Mouse (Mus musculus): Measurements from ENCODE around the gene Olfr365. TPM values are rescaled to one million over a fixed set of nuclear protein-coding genes. Genes with fewer than 3 reads are reported as not detected.

Gene Olfr365
- total RNA-seq (2017), result not detected in 3 replicates

GRCm38 (mm10) chr2:37187898-37188297, at the start of gene Olfr365:
TSS of gene Olfr365 (plus strand) at chr2:37188198.
- no peak for ATAC-seq (replicated peaks; ENCODE audit: insufficient number of reproducible peaks, low FRiP score, low TSS enrichment, poor library complexity, severe bottlenecking)

DNA sequence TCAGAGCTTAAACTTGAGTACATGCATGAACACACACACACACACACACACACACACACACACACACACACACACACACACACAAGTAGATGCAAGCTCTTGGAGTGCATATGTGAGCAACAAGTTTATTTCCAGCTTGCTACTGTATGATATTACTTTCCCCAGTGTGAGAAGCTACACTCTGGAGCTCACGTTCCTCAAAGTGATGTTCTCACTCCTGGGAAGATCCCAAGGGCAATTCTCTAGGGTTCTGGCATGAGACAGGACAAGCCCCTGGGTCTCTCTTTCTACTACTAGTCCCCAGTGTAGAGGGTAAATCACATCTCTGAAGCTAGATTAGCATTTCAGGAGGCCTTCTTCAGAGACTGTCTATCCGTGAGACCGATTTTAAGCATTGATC, 49.0 kb upstream of the Olfr365 start, which contains the start of gene Olfr364-ps1:
Olfr364-ps1 (plus strand) TSS at position 301 of the 400 bp plus-strand sequence.
- ATAC-seq (replicated peaks; ENCODE audit: insufficient number of reproducible peaks, low FRiP score, low TSS enrichment, poor library complexity, severe bottlenecking), result no peak

- no peak for ATAC-seq (replicated peaks; ENCODE audit: insufficient number of reproducible peaks, low FRiP score, low TSS enrichment, poor library complexity, severe bottlenecking)
These were observed 23.3 kb downstream of the Olfr365 start, which contains the start of gene Olfr366 for GRCm38 (mm10) chr2:37211274-37211673. TSS of gene Olfr366 (plus strand) at chr2:37211574.

Other genes with a start within 250 kb of the Olfr365 start
- not detected in 3 replicates for gene Olfr357, start 194.4 kb upstream of the Olfr365 start, total RNA-seq (2017)
- gene Olfr358, start 178.9 kb upstream of the Olfr365 start, total RNA-seq (2017), result not detected in 3 replicates
- not detected in 3 replicates for gene Olfr360, start 122.5 kb upstream of the Olfr365 start, total RNA-seq (2017)
- gene Olfr361, start 98.9 kb upstream of the Olfr365 start, total RNA-seq (2017), result not detected in 3 replicates
- gene Olfr362, start 70.3 kb upstream of the Olfr365 start, total RNA-seq (2017), result not detected in 3 replicates
- not detected in 3 replicates for gene Olfr364-ps1, start 48.9 kb upstream of the Olfr365 start, total RNA-seq (2017)
- gene Olfr366, start 23.4 kb downstream of the Olfr365 start, total RNA-seq (2017), result not detected in 3 replicates
- gene Olfr368, start 138.3 kb downstream of the Olfr365 start, total RNA-seq (2017), result not detected in 3 replicates
- gene Pdcl, start 171.1 kb downstream of the Olfr365 start, total RNA-seq (2017), result 71.6 to 76.0 TPM (median 75.3 TPM) in 3 replicates
- 48.1 to 72.0 TPM (median 49.0 TPM) in 3 replicates for gene Rc3h2, start 234.7 kb downstream of the Olfr365 start, total RNA-seq (2017)

Measured in monocyte, adult 5-6 weeks (primary cell).